Mouse (Mus musculus) left cerebral cortex, adult 18-20 months (tissue): ENCODE measurements around the gene Lmbr1. TPM values are rescaled to one million over a fixed set of nuclear protein-coding genes. Genes with fewer than 3 reads are reported as not detected.

Source experiments
- microRNA-seq, 2 experiments: library from miRNA; unstranded; fragments of <30 nt; microRNA quantifications; one replicate each; pipeline ENCODE4 v1.2.0; 2021
- total RNA-seq, 2 experiments: library from RNA; stranded (reverse); gene quantifications; 2 replicates each; pipeline ENCODE4 v1.2.3; 2021

Gene Lmbr1
- total RNA-seq, 2 experiments from 2014 or later = 31.0 to 32.9 TPM

Small RNAs within 50 kb of the gene (microRNA-seq; reads per million reads assigned to microRNA genes)
- gene Gm23801 = 0 reads per million in 2 experiments

Other genes starting within 250 kb of the Lmbr1 start
- 10 to 100 TPM; 16.8 to 17.0 TPM for gene Rnf32, start 182.4 kb downstream of the Lmbr1 start, total RNA-seq
- gene Nom1, start 56.3 kb upstream of the Lmbr1 start, total RNA-seq = 10 to 100 TPM; 23.4 to 23.5 TPM
- gene Mnx1, start 100.1 kb upstream of the Lmbr1 start, total RNA-seq = not detected
- 10 to 100 TPM; 68.2 to 74.1 TPM for gene Ube3c, start 190.9 kb upstream of the Lmbr1 start, total RNA-seq